Mouse (Mus musculus) frontal cortex, postnatal 10 days (tissue): ENCODE measurements around the gene Cops3.

Source experiments
- DNase-seq, 2 experiments: peaks; one replicate each; pipeline ENCODE4 v3.0.0; 2022; ENCODE audit warnings: low spot score in 2 of 2, mixed read lengths in 1 of 2

The Cops3 gene

GRCm38 (mm10) chr11:59778181-59778873 lies 61.3 kb downstream of the Cops3 start:
- peak; percentile 32 to 63 for DNase-seq

GRCm38 (mm10) chr11:59777259-59777658 lies 62.4 kb downstream of the Cops3 start:
- DNase-seq = no peak

- no peak for DNase-seq
Observed at GRCm38 (mm10) chr11:59775435-59776148, 64.0 kb downstream of the Cops3 start.

- DNase-seq = no peak
Observed at GRCm38 (mm10) chr11:59774522-59774921, 65.1 kb downstream of the Cops3 start.

GRCm38 (mm10) chr11:59772902-59773301 lies 66.7 kb downstream of the Cops3 start:
- no peak for DNase-seq

- DNase-seq = no peak
Observed at GRCm38 (mm10) chr11:59772291-59772690, 67.3 kb downstream of the Cops3 start.

- no peak for DNase-seq
Observed at GRCm38 (mm10) chr11:59770753-59771152, 68.9 kb downstream of the Cops3 start.

- DNase-seq = no peak
Observed at GRCm38 (mm10) chr11:59769738-59770137, 69.9 kb downstream of the Cops3 start.

- DNase-seq = no peak
Observed at GRCm38 (mm10) chr11:59769307-59769706, 70.3 kb downstream of the Cops3 start.
